24 mouse cellular contexts compared by ENCODE assay signal in the genomic region with DNA sequence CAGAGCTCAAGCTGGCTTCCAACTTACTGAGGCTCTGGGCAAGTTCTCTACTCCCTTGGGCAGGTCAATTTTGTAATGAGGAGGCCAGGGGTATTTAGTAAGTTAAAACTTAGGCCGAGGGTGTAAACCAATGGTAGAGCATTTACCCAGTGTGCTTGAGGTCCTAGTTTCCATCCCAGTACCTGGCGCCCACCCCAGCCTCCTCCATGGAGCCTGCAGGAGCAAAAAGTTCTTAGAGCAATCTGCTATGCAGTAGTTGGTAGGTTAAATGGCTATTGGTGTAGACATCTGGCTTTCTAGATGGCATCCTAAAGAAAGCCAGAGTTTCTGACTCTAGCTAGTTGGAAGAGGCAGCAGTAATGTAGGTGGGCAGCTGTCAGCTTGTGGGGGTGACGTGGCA. TPM values are rescaled to one million over a fixed set of nuclear protein-coding genes. Genes with fewer than 3 reads are reported as not detected.
DNase-seq lines count a peak whose midpoint lies in the region; ATAC-seq lines count a peak whose summit lies in the region.
"Had no signal": no experiment of that assay in that cellular context is flagged by ENCODE, and none has a peak within 500 bp of the region (broad histone marks: within the 10 kb centered on the region; RNA-seq: fewer than 3 reads in every experiment).

No protein-coding gene starts in this region.

- 0 out of 2 replicates have a peak, but pooled peaks cover 4% of the 10 kb centered on the region for H3K36me3 ChIP-seq in intestine, embryonic 14.5 days (ENCODE audit: control insufficient read depth, insufficient read depth, low read length)
- H3K36me3 ChIP-seq in intestine, embryonic 16.5 days (ENCODE audit: control insufficient read depth, insufficient read depth, low read length) = no peaks in the 10 kb centered on the region; the same call in 1 of the 2 replicates
- H3K36me3 ChIP-seq: hindbrain, embryonic 12.5 days had no signal

- H3K4me3 ChIP-seq in intestine, embryonic 14.5 days (ENCODE audit: low read depth, low read length) = no peak overlapping the region
- no peak overlapping the region for H3K4me3 ChIP-seq in intestine, embryonic 16.5 days (ENCODE audit: low read length)
- H3K4me3 ChIP-seq: embryonic facial prominence, embryonic 15.5 days; erythroblast, embryonic 14.5 days; forebrain, embryonic 10.5 days; heart, embryonic 13.5 days; hindbrain, embryonic 12.5 days had no signal

- ATAC-seq in intestine, embryonic 14.5 days (replicated peaks; ENCODE audit: low FRiP score, low TSS enrichment, low read depth) = no peak
- ATAC-seq in intestine, embryonic 16.5 days = no peak
- ATAC-seq: CD4-positive, CD25-positive, alpha-beta regulatory T cell, adult 4 months; forebrain, embryonic 14.5 days; hindbrain, embryonic 16.5 days had no signal

- DNase-seq in intestine, embryonic 14.5 days (ENCODE audit: low spot score) = peak; percentile 33
- DNase-seq in right cerebral cortex, adult 18-20 months = peak; percentile 20
- no peak for DNase-seq in right cerebral cortex, postnatal 36 days (ENCODE audit: low spot score in 2 of 2)
- peak; percentile 48 for DNase-seq in brain, adult 2 months (ENCODE audit: low read depth, low spot score)
- DNase-seq in urinary bladder, adult 18-20 months (ENCODE audit: low spot score in 2 of 2) = no peak
- DNase-seq: adrenal gland, adult 8-10 months; adrenal gland, postnatal 36 days; cerebellum, adult 11 months; cerebellum, adult 8-10 months; cerebellum, postnatal 14 days; embryo, embryonic 11 days; gastrocnemius, postnatal 10 days; heart, postnatal 4 days had no signal

- no peak overlapping the region for H3K9ac ChIP-seq in intestine, embryonic 14.5 days (ENCODE audit: low read length)
- H3K9ac ChIP-seq in intestine, embryonic 16.5 days (ENCODE audit: low read depth, low read length) = no peak overlapping the region
- H3K9ac ChIP-seq: embryonic facial prominence, embryonic 15.5 days; heart, embryonic 13.5 days; hindbrain, embryonic 12.5 days had no signal

- WGBS in intestine, embryonic 14.5 days = 97% methylated on average over 3 of the region's 3 CpGs
- 93% methylated on average over 3 of the region's 3 CpGs for WGBS in intestine, embryonic 16.5 days

- no peaks in the 10 kb centered on the region for H3K27me3 ChIP-seq in intestine, embryonic 14.5 days (replicated peaks; ENCODE audit: control insufficient read depth, insufficient read depth, low read length)
- no peaks in the 10 kb centered on the region for H3K27me3 ChIP-seq in intestine, embryonic 16.5 days (replicated peaks; ENCODE audit: control insufficient read depth, insufficient read depth, low read length)
- H3K27me3 ChIP-seq: embryonic facial prominence, embryonic 15.5 days; heart, embryonic 13.5 days; hindbrain, embryonic 12.5 days had no signal

- no peaks in the 10 kb centered on the region for H3K9me3 ChIP-seq in intestine, embryonic 14.5 days (ENCODE audit: control insufficient read depth, low read length)
- H3K9me3 ChIP-seq in intestine, embryonic 16.5 days (ENCODE audit: control insufficient read depth, low read length) = no peaks in the 10 kb centered on the region
- H3K9me3 ChIP-seq: embryonic facial prominence, embryonic 15.5 days; G1E; hindbrain, embryonic 12.5 days had no signal

- H3K27ac ChIP-seq in intestine, embryonic 14.5 days (ENCODE audit: low read depth) = no peak overlapping the region
- no peak overlapping the region for H3K27ac ChIP-seq in intestine, embryonic 16.5 days (ENCODE audit: low read length)
- H3K27ac ChIP-seq: embryonic facial prominence, embryonic 15.5 days; forebrain, embryonic 10.5 days; heart, embryonic 13.5 days; hindbrain, embryonic 12.5 days had no signal

- peaks cover 4% of the 10 kb centered on the region; the same call in 1 of the 2 replicates for H3K4me1 ChIP-seq in intestine, embryonic 14.5 days (replicated peaks; ENCODE audit: control insufficient read depth, insufficient read depth, low read length)
- no peaks in the 10 kb centered on the region for H3K4me1 ChIP-seq in intestine, embryonic 16.5 days (ENCODE audit: control insufficient read depth, insufficient read depth, low read length)
- H3K4me1 ChIP-seq: forebrain, embryonic 10.5 days; hindbrain, embryonic 12.5 days had no signal

- no peak overlapping the region for H3K4me2 ChIP-seq in intestine, embryonic 14.5 days (ENCODE audit: low read length)
- H3K4me2 ChIP-seq in intestine, embryonic 16.5 days (ENCODE audit: low read depth, low read length) = no peak overlapping the region
- H3K4me2 ChIP-seq: embryonic facial prominence, embryonic 15.5 days; heart, embryonic 13.5 days; hindbrain, embryonic 12.5 days had no signal

RNA-seq across cellular contexts. Expression of gene Gpr183, which starts 15.6 kb away (rescaled TPM):
- 3.4 and 4.7 TPM in 2 replicates for polyA plus RNA-seq in intestine, embryonic 14.5 days (2014; fragmentation: Nextera tagmentation; extraction: Ambion mirVana)
- polyA plus RNA-seq in intestine, embryonic 16.5 days (2015; fragmentation: Nextera tagmentation; extraction: Ambion mirVana) = 3.7 and 4.1 TPM in 2 replicates

RNA-seq across cellular contexts. Expression of gene Gpr18, which starts 33.9 kb away (rescaled TPM):
- polyA plus RNA-seq in intestine, embryonic 14.5 days (2014; fragmentation: Nextera tagmentation; extraction: Ambion mirVana) = 0.23 and 0.62 TPM in 2 replicates
- 0.34 and 0.38 TPM in 2 replicates for polyA plus RNA-seq in intestine, embryonic 16.5 days (2015; fragmentation: Nextera tagmentation; extraction: Ambion mirVana)
- polyA plus RNA-seq: brain, embryonic 14.5 days; erythroblast, embryonic 14.5 days; forebrain, embryonic 14.5 days; G1E; heart, embryonic 13.5 days; hindbrain, embryonic 12.5 days had no signal

Comparison
In these comparisons a context has a peak if more than half of its experiments do, and no peak if none do; other contexts are left out.
1. DNase-seq: peak in intestine, embryonic 14.5 days (single experiment), right cerebral cortex, adult 18-20 months (single experiment) and brain, adult 2 months (single experiment); none in right cerebral cortex, postnatal 36 days (0 of 2) and urinary bladder, adult 18-20 months (0 of 2).